Mouse (Mus musculus) bone marrow, adult 2 months (tissue): Measurements from ENCODE around the gene Ppp1r12c. TPM values are rescaled to one million over a fixed set of nuclear protein-coding genes. Genes with fewer than 3 reads are reported as not detected.

ENCODE experiments used
- H3K27ac ChIP-seq: fragments of 200-500 bp; 2 replicates; pipeline ENCODE4 v1.5.1; 2012; ENCODE audit warnings: low read depth, mild to moderate bottlenecking, control low read depth, inconsistent platforms, low read length; ENCODE audit not compliant: control insufficient read depth, poor library complexity, insufficient read depth
- H3K4me1 ChIP-seq: fragments of 200-500 bp; 2 replicates; pipeline ENCODE4 v1.6.1; 2011; ENCODE audit warnings: low read length; ENCODE audit not compliant: control insufficient read depth, insufficient read depth
- H3K4me3 ChIP-seq: fragments of 200-500 bp; replicated peaks from 2 replicates; pipeline ENCODE3; 2011; ENCODE audit warnings: mild to moderate bottlenecking, low read depth, low read length, control low read depth; ENCODE audit not compliant: control insufficient read depth
- CTCF ChIP-seq: fragments of 200-500 bp; IDR thresholded peaks from 2 replicates; pipeline ENCODE4 v1.5.1; 2011; ENCODE audit warnings: low read length, control low read depth; ENCODE audit not compliant: control insufficient read depth, insufficient read depth
- POLR2A ChIP-seq: fragments of 200-500 bp; IDR thresholded peaks from 2 replicates; pipeline ENCODE4 v1.6.1; 2011; ENCODE audit warnings: low read depth, mild to moderate bottlenecking, control low read depth, low read length, borderline replicate concordance; ENCODE audit not compliant: control insufficient read depth
- WGBS: fragments of 180-500 bp; shearing (Covaris S2); methylation state at CpG from one replicate; pipeline ENCODE4 v1.1.7; 2018; 5-methylcytosine and 5-hydroxymethylcytosine counted together
- polyA plus RNA-seq: library from polyadenylated mRNA; stranded (reverse); fragments of >200 nt; gene quantifications from 2 replicates; pipeline ENCODE4 v1.2.4, GENCODE M21; 2011; ENCODE audit warnings: low replicate concordance; ENCODE audit not compliant: missing spikeins, insufficient read depth, insufficient read length

The Ppp1r12c gene
- polyA plus RNA-seq, 1 experiment: 340 TPM

GRCm38 (mm10) chr7:4503100-4503499 is 1.6 kb upstream of the Ppp1r12c start:
- Histone ChIP-seq H3K4me1 (peaks cover 11% of the 10 kb centered on the region), H3K4me3 (no peak overlapping the region), H3K27ac (no peak overlapping the region)
- no peak for TF ChIP-seq POLR2A
- TF ChIP-seq CTCF: no peak
- WGBS: 79% methylated on average over 4 of the region's 4 CpGs

- Histone ChIP-seq H3K4me1 (peaks cover 11% of the 10 kb centered on the region), H3K27ac (no peak overlapping the region), H3K4me3 (peak overlapping the region; percentile 70)
- 31% methylated on average over 14 of the region's 14 CpGs for WGBS
- no peak for TF ChIP-seq CTCF
- 0 out of 2 replicates have a peak, but pooled peaks have one; percentile 2 for TF ChIP-seq POLR2A
Observed at GRCm38 (mm10) chr7:4502421-4503090, 1.1 kb upstream of the Ppp1r12c start.

- Histone ChIP-seq H3K4me1 (peaks cover 10% of the 10 kb centered on the region), H3K4me3 (peak overlapping the region; percentile 98), H3K27ac (peak overlapping the region; percentile 78)
- TF ChIP-seq CTCF (no peak), POLR2A (no peak)
- under 1% methylated on average over 46 of the region's 52 CpGs for WGBS
Observed at GRCm38 (mm10) chr7:4500892-4501471, 498 bp downstream of the Ppp1r12c start.

- TF ChIP-seq CTCF (no peak), POLR2A (no peak)
- no peak overlapping the region for H3K27ac ChIP-seq
- H3K4me1 ChIP-seq: peaks cover 5% of the 10 kb centered on the region; the same call in 1 of the 2 replicates
- H3K4me3 ChIP-seq: no peak overlapping the region
- 89% methylated on average over 4 of the region's 4 CpGs for WGBS
Observed at GRCm38 (mm10) chr7:4499034-4499433, 2.4 kb downstream of the Ppp1r12c start.

- no peak for TF ChIP-seq POLR2A
- no peak for TF ChIP-seq CTCF
- Histone ChIP-seq H3K4me1 (peaks cover under 1% of the 10 kb centered on the region; the same call in 1 of the 2 replicates), H3K27ac (no peak overlapping the region), H3K4me3 (no peak overlapping the region)
- 37% methylated on average over 9 of the region's 9 CpGs for WGBS
Observed at GRCm38 (mm10) chr7:4498251-4498650, 3.2 kb downstream of the Ppp1r12c start.

- Histone ChIP-seq H3K4me1 (peaks cover 4% of the 10 kb centered on the region; the same call in 1 of the 2 replicates), H3K27ac (no peak overlapping the region), H3K4me3 (no peak overlapping the region)
- WGBS: 92% methylated on average over 9 of the region's 9 CpGs
- TF ChIP-seq POLR2A (no peak), CTCF (no peak)
Observed at GRCm38 (mm10) chr7:4497271-4497903, 4.1 kb downstream of the Ppp1r12c start.

GRCm38 (mm10) chr7:4496468-4496867 is 5.0 kb downstream of the Ppp1r12c start:
- 97% methylated on average over 3 of the region's 3 CpGs for whole genome bisulfite sequencing
- Histone ChIP-seq H3K4me3 (no peak overlapping the region), H3K4me1 (peaks cover 4% of the 10 kb centered on the region; the same call in 1 of the 2 replicates), H3K27ac (no peak overlapping the region)
- TF ChIP-seq CTCF: no peak
- no peak for TF ChIP-seq POLR2A

- H3K27ac ChIP-seq: no peak overlapping the region
- peaks cover 4% of the 10 kb centered on the region; the same call in 1 of the 2 replicates for H3K4me1 ChIP-seq
- TF ChIP-seq CTCF (no peak), POLR2A (no peak)
- no peak overlapping the region for H3K4me3 ChIP-seq
- 24% methylated on average over 1 of the region's 1 CpGs for WGBS
Observed at GRCm38 (mm10) chr7:4493991-4494390, 7.5 kb downstream of the Ppp1r12c start.
